Mouse (Mus musculus) neural tube, embryonic 15.5 days (tissue): ENCODE measurements around the gene Cd5. TPM values are rescaled to one million over a fixed set of nuclear protein-coding genes. Genes with fewer than 3 reads are reported as not detected.
A peak's percentile ranks its signal among the peaks of the same experiment; 100 is the strongest.

ENCODE experiments used
- ATAC-seq: fragments of 200-750 bp; cut with Nextera tagmentation; 2 replicates; pipeline ENCODE4 v1.8.0; 2017; ENCODE audit warnings: mild to moderate bottlenecking, moderate TSS enrichment, moderate library complexity; ENCODE audit not compliant: low FRiP score
- H3K27ac ChIP-seq: fragments of 300-500 bp; sonication (generic); replicated peaks from 2 replicates; pipeline ENCODE4 v1.5.1; 2015; ENCODE audit warnings: mild to moderate bottlenecking, inconsistent platforms
- H3K27me3 ChIP-seq: fragments of 300-500 bp; sonication (generic); replicated peaks from 2 replicates; pipeline ENCODE4 v1.6.1; 2015; ENCODE audit warnings: inconsistent platforms
- H3K36me3 ChIP-seq: fragments of 300-500 bp; sonication (generic); 2 replicates; pipeline ENCODE4 v1.6.1; 2015; ENCODE audit warnings: inconsistent platforms
- H3K4me1 ChIP-seq: fragments of 300-500 bp; sonication (generic); 2 replicates; pipeline ENCODE4 v1.6.1; 2015; ENCODE audit warnings: inconsistent platforms
- H3K4me2 ChIP-seq: fragments of 300-500 bp; sonication (generic); 2 replicates; pipeline ENCODE4 v1.6.1; 2015; ENCODE audit warnings: inconsistent platforms, mild to moderate bottlenecking, moderate library complexity
- H3K4me3 ChIP-seq: fragments of 300-500 bp; sonication (generic); replicated peaks from 2 replicates; pipeline ENCODE4 v1.5.1; 2015; ENCODE audit warnings: mild to moderate bottlenecking, inconsistent platforms
- H3K9ac ChIP-seq: fragments of 300-500 bp; sonication (generic); replicated peaks from 2 replicates; pipeline ENCODE4 v1.6.1; 2015; ENCODE audit warnings: mild to moderate bottlenecking, inconsistent platforms
- H3K9me3 ChIP-seq: fragments of 300-500 bp; sonication (generic); replicated peaks from 2 replicates; pipeline ENCODE4 v1.6.1; 2016; ENCODE audit warnings: inconsistent platforms
- WGBS: fragments of 180-500 bp; shearing (Covaris S2); methylation state at CpG from one replicate; pipeline ENCODE4 v1.1.7; 2015; ENCODE audit warnings: mixed read lengths; 5-methylcytosine and 5-hydroxymethylcytosine counted together
- polyA plus RNA-seq: library from polyadenylated mRNA; unstranded; fragments of >200 nt; fragmentation: Nextera tagmentation; extraction: Ambion mirVana; gene quantifications from 2 replicates; pipeline ENCODE4 v1.2.1, GENCODE M21; 2015

Cd5 gene
- polyA plus RNA-seq, 1 experiment from 2014 or later: 0.08 TPM

DNA sequence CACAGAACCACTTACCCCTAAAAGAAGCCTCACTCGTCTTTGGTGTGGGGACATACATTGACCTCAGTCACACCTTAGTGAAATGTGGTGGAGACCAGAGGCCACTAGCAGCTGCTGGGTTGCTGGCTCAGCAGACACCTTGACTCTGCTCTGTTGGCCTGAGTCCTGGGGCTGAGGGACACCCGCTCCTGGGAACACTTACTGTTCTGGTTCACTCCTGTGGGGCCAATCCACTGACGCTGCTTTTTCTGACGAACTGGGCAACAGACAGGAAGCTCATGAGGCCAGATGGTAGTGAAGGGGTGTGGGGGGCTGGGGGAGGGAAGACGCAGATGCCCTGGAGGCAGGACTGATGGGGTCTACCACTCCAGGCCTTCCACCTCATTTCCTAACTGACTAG, 17.7 kb downstream of the Cd5 start:
- ATAC-seq: no peak
- Histone ChIP-seq H3K27me3 (no peaks in the 10 kb centered on the region), H3K9me3 (no peaks in the 10 kb centered on the region), H3K36me3 (no peaks in the 10 kb centered on the region), H3K4me2 (no peak overlapping the region), H3K4me1 (peaks cover 28% of the 10 kb centered on the region), H3K27ac (no peak overlapping the region), H3K4me3 (no peak overlapping the region), H3K9ac (no peak overlapping the region)
- WGBS: 50% methylated on average over 5 of the region's 5 CpGs

DNA sequence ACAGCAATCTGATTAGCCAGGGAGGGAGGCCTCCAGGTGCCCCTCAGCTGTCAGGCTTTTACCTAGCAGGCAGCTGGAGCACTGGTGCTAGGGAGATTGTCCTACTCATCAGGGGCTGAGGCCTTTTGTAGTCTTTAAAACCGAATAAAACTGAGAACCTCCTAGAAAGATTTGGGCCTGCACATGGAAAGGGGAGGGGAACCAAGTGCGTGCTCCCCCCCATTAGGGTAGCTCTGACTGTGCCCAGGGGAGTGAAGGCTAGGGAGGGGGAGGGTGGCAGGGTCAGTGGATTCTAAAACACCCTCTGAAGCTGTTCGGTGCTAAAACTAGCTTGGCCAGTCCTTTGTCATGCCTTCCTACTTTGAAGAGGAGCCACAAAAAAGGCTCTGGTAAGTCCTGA, 18.3 kb downstream of the Cd5 start:
- no peak overlapping the region for H3K4me2 ChIP-seq
- ATAC-seq: no peak
- no peak overlapping the region for H3K4me3 ChIP-seq
- 22% methylated on average over 3 of the region's 3 CpGs for WGBS
- H3K4me1 ChIP-seq: peaks cover 28% of the 10 kb centered on the region
- H3K27ac ChIP-seq: no peak overlapping the region
- no peaks in the 10 kb centered on the region for H3K36me3 ChIP-seq
- H3K27me3 ChIP-seq: no peaks in the 10 kb centered on the region
- no peak overlapping the region for H3K9ac ChIP-seq
- H3K9me3 ChIP-seq: no peaks in the 10 kb centered on the region

- WGBS: 11% methylated on average over 2 of the region's 2 CpGs
- H3K27ac ChIP-seq: no peak overlapping the region
- H3K4me2 ChIP-seq: no peak overlapping the region
Measured at GRCm38 (mm10) chr19:10719751-10720150, 19.1 kb downstream of the Cd5 start.

DNA sequence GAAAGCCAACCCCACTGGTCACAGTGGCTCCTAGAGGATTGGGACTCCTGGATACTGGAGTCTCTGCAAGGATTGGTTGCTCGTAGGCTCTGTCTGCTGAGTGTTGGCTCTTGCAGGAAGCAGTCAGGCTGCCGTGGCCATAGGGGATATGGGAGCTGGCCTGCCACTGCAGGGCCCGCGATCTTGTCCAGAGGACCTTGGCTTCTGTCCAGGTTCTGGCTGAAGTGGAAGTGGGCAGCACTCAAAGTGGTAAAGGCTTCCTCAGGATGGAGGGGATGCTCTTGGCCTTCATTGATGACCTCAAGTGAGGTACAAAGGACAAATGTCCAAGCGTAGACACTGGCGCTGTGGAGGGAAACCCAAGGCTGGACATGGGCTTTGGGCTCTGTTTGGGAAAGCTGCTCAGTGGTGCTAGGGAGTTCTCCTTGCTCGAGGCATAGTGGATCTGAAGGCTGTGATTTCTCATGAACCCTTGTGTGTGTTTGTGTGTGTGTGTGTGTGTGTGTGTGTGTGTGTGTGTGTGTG, 20.5 kb downstream of the Cd5 start:
- Histone ChIP-seq H3K27me3 (no peaks in the 10 kb centered on the region), H3K9ac (no peak overlapping the region), H3K36me3 (peaks cover 9% of the 10 kb centered on the region), H3K27ac (no peak overlapping the region), H3K9me3 (no peaks in the 10 kb centered on the region), H3K4me3 (no peak overlapping the region), H3K4me2 (no peak overlapping the region), H3K4me1 (peaks cover 23% of the 10 kb centered on the region)
- ATAC-seq: no peak
- WGBS: 78% methylated on average over 7 of the region's 7 CpGs

More at GRCm38 (mm10) chr19:10719751-10720150, 19.1 kb downstream of the Cd5 start:
- H3K9me3 ChIP-seq: no peaks in the 10 kb centered on the region
- no peak for ATAC-seq
- H3K36me3 ChIP-seq: no peaks in the 10 kb centered on the region
- H3K27me3 ChIP-seq: no peaks in the 10 kb centered on the region
- no peak overlapping the region for H3K9ac ChIP-seq
- H3K4me3 ChIP-seq: no peak overlapping the region
- peaks cover 28% of the 10 kb centered on the region for H3K4me1 ChIP-seq

GRCm38 (mm10) chr19:10715476-10715875, 23.3 kb downstream of the Cd5 start:
- no peak overlapping the region for H3K4me3 ChIP-seq
- no peaks in the 10 kb centered on the region for H3K27me3 ChIP-seq
- no peak for ATAC-seq
- no peak overlapping the region for H3K9ac ChIP-seq
- no peaks in the 10 kb centered on the region for H3K9me3 ChIP-seq
- H3K36me3 ChIP-seq: peaks cover 28% of the 10 kb centered on the region
- H3K27ac ChIP-seq: 0 out of 2 replicates have a peak overlapping the region, but pooled peaks have one; percentile 60
- WGBS: 88% methylated on average over 6 of the region's 6 CpGs
- H3K4me2 ChIP-seq: no peak overlapping the region
- peaks cover 21% of the 10 kb centered on the region for H3K4me1 ChIP-seq

DNA sequence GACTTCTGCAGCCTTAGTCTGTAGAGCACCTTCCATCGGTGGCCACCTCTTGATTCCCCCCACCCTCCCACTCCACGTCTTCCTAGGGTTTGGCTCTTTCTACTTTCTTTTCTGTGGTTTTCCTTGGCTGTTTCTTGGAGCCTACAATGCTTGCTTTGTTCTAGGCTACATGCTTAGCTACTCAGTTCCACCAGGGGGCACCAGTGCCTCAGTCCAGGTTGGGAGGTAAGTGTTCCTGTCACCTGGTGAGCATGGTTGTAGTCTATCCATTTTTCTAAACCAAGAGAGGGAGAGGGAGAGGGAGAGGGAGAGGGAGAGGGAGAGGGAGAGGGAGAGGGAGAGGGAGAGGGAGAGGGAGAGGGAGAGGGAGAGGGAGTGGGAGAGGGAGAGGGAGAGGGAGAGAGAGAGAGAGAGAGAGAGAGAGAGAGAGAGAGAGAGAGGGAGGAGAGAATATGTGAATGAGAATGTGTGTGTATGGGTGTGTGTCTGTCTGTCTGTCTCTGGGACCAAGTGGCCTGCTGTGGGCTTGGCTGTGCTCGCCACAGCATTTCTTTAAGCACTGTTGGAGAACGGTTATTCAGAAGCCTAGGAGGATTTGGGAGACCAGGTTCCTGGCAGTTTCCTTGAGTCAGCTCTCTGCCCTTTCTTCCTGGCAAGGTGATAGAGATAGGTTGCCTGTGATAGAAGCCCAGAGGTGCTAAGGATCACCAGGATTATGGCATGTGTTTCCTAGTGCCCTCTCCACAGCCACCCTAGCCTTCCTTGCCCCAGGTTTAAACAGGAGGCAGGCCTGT, 23.9 kb downstream of the Cd5 start:
- peak; percentile 69 for ATAC-seq
- Histone ChIP-seq H3K4me1 (peaks cover 20% of the 10 kb centered on the region), H3K4me2 (no peak overlapping the region), H3K36me3 (peaks cover 30% of the 10 kb centered on the region), H3K9ac (no peak overlapping the region), H3K27me3 (no peaks in the 10 kb centered on the region), H3K4me3 (no peak overlapping the region), H3K27ac (peak overlapping the region; percentile 60), H3K9me3 (no peaks in the 10 kb centered on the region)
- WGBS: 42% methylated on average over 4 of the region's 4 CpGs

- H3K9ac ChIP-seq: no peak overlapping the region
- peak overlapping the region; percentile 51; the same call in 1 of the 2 replicates for H3K27ac ChIP-seq
- H3K36me3 ChIP-seq: peaks cover 30% of the 10 kb centered on the region
- H3K27me3 ChIP-seq: no peaks in the 10 kb centered on the region
- H3K9me3 ChIP-seq: no peaks in the 10 kb centered on the region
- H3K4me1 ChIP-seq: peaks cover 21% of the 10 kb centered on the region
- ATAC-seq: no peak
- H3K4me2 ChIP-seq: no peak overlapping the region
- WGBS: 63% methylated on average over 6 of the region's 6 CpGs
- no peak overlapping the region for H3K4me3 ChIP-seq
Measured at GRCm38 (mm10) chr19:10714168-10714567, 24.6 kb downstream of the Cd5 start.

- peaks cover 31% of the 10 kb centered on the region for H3K36me3 ChIP-seq
- H3K9me3 ChIP-seq: no peaks in the 10 kb centered on the region
- H3K4me2 ChIP-seq: no peak overlapping the region
- ATAC-seq: no peak
- WGBS: 94% methylated on average over 10 of the region's 10 CpGs
- no peaks in the 10 kb centered on the region for H3K27me3 ChIP-seq
- H3K9ac ChIP-seq: no peak overlapping the region
- H3K4me1 ChIP-seq: peaks cover 26% of the 10 kb centered on the region
- H3K27ac ChIP-seq: no peak overlapping the region
- no peak overlapping the region for H3K4me3 ChIP-seq
Measured at GRCm38 (mm10) chr19:10713551-10713950, 25.3 kb downstream of the Cd5 start.

- Histone ChIP-seq H3K36me3 (peaks cover 40% of the 10 kb centered on the region), H3K4me2 (no peak overlapping the region), H3K4me3 (no peak overlapping the region), H3K9me3 (no peaks in the 10 kb centered on the region), H3K27me3 (no peaks in the 10 kb centered on the region), H3K27ac (no peak overlapping the region), H3K4me1 (peaks cover 26% of the 10 kb centered on the region), H3K9ac (no peak overlapping the region)
- 97% methylated on average over 12 of the region's 12 CpGs for WGBS
- ATAC-seq: no peak
Measured at GRCm38 (mm10) chr19:10712646-10713045, 26.2 kb downstream of the Cd5 start.

DNA sequence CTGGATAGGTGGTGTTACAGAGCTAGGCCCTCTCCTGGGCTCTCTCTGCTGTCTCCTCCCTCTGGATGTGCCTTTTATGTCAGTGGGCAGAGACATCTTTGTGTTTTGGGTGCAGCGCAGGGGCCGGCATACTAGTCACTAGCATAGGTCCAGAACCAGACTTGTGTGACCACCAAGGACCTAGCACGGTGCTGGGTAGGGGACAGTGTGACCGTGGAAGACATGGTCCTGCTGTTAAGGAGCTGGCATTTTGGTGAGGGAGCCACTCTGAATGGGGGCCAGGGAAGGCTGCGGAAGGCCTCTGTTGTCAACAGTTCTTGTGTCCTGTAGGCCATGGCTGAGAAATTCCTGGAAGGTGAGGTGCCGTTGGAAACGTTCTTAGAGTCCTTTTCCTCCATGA, 26.6 kb downstream of the Cd5 start:
- H3K4me1 ChIP-seq: peaks cover 26% of the 10 kb centered on the region
- H3K4me2 ChIP-seq: no peak overlapping the region
- peaks cover 44% of the 10 kb centered on the region for H3K36me3 ChIP-seq
- H3K4me3 ChIP-seq: no peak overlapping the region
- no peak overlapping the region for H3K9ac ChIP-seq
- H3K9me3 ChIP-seq: no peaks in the 10 kb centered on the region
- H3K27ac ChIP-seq: no peak overlapping the region
- ATAC-seq: no peak
- H3K27me3 ChIP-seq: no peaks in the 10 kb centered on the region
- 96% methylated on average over 7 of the region's 7 CpGs for WGBS

- Histone ChIP-seq H3K9ac (no peak overlapping the region), H3K27ac (peak overlapping the region; percentile 86), H3K4me1 (peaks cover 26% of the 10 kb centered on the region), H3K36me3 (peaks cover 51% of the 10 kb centered on the region), H3K4me2 (no peak overlapping the region), H3K4me3 (no peak overlapping the region), H3K27me3 (no peaks in the 10 kb centered on the region), H3K9me3 (no peaks in the 10 kb centered on the region)
- WGBS: 96% methylated on average over 4 of the region's 4 CpGs
- ATAC-seq: no peak
Measured at GRCm38 (mm10) chr19:10710751-10711150, 28.1 kb downstream of the Cd5 start.

DNA sequence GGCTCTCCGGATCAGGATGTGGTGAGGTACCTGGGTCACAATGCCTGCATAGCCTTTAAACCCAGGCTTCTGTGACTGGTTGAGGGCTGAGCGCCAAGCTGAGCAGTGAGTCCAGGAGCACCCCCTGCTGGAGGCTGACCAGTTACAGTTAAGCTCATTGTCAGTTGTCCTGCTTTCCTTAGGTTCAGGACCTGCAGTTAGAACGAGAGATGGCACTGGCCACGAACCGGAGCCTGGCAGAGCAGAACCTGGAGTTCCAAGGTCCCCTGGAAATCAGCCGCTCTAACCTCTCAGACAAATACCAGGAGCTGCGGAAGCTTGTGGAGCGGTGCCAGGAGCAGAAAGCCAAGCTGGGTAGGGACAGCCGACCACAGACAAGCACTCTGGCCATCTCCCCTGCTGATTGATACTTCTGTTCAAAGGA, 28.7 kb downstream of the Cd5 start:
- Histone ChIP-seq H3K9ac (no peak overlapping the region), H3K4me1 (peaks cover 29% of the 10 kb centered on the region), H3K27ac (peak overlapping the region; percentile 86), H3K4me3 (no peak overlapping the region), H3K36me3 (peaks cover 51% of the 10 kb centered on the region), H3K4me2 (no peak overlapping the region), H3K27me3 (no peaks in the 10 kb centered on the region), H3K9me3 (no peaks in the 10 kb centered on the region)
- WGBS: 57% methylated on average over 9 of the region's 9 CpGs
- ATAC-seq: peak; percentile 51
